Mouse (Mus musculus): ENCODE measurements at regions not wholly inside any gene's neighbourhood (a gene's known extent, or its start where the extent isn't known, plus 50 kb on each side); places are given as distances from the start of the nearest gene placed in this dataset.

- TF ChIP-seq CTCF (IDR thresholded peaks at IDR 0.05; ENCODE audit: extremely low read depth, insufficient read depth, low read length): no peak
- no peak for TF ChIP-seq POLR2A (IDR thresholded peaks at IDR 0.05; ENCODE audit: extremely low read depth, insufficient read depth, low read length)
Measured at GRCm38 (mm10) chr8:91973951-91974439, 172.1 kb upstream of the Irx3 start.
